Mouse (Mus musculus): Measurements from ENCODE around the gene Dchs1. TPM values are rescaled to one million over a fixed set of nuclear protein-coding genes. Genes with fewer than 3 reads are reported as not detected.

Dchs1 gene
- polyA plus RNA-seq, 1 experiment from 2014 or later: 10.8 TPM

DNA sequence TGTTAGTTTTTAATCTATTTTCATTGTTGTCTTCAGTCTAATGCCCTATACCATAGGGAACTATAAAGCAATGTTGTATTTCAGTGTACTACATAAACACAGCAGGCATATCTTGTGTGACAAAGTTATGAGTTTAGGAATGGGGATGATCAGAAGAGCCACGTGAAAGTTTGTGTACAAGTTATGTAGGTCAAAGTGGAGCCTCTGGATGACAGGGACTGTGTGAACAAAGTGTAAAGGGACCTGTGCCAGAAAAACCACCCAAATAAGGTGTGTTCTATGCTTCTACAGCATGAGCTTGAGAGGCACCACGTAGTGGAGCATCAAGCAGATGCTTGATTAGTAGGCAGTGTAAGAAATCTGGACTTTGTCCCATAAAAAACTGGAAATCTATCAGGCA, 19.3 kb upstream of the Dchs1 start:
- no peak for ATAC-seq (ENCODE audit: low FRiP score)
- Histone ChIP-seq H3K9ac (replicated peaks) (no peak overlapping the region), H3K4me2 (no peak overlapping the region), H3K27ac (replicated peaks) (no peak overlapping the region), H3K9me3 (replicated peaks) (no peaks in the 10 kb centered on the region), H3K4me1 (peaks cover 16% of the 10 kb centered on the region), H3K27me3 (replicated peaks) (no peaks in the 10 kb centered on the region), H3K36me3 (peaks cover 17% of the 10 kb centered on the region), H3K4me3 (replicated peaks) (no peak overlapping the region)
- 60% methylated on average over 2 of the region's 2 CpGs for WGBS

GRCm38 (mm10) chr7:105806125-105806524, 18.7 kb upstream of the Dchs1 start:
- Histone ChIP-seq H3K4me2 (no peak overlapping the region), H3K4me3 (replicated peaks) (no peak overlapping the region), H3K9ac (replicated peaks) (no peak overlapping the region), H3K9me3 (replicated peaks) (no peaks in the 10 kb centered on the region), H3K36me3 (peaks cover 17% of the 10 kb centered on the region), H3K27me3 (replicated peaks) (no peaks in the 10 kb centered on the region), H3K4me1 (peaks cover 16% of the 10 kb centered on the region), H3K27ac (replicated peaks) (no peak overlapping the region)
- no peak for ATAC-seq (ENCODE audit: low FRiP score)
- 76% methylated on average over 5 of the region's 5 CpGs for WGBS

GRCm38 (mm10) chr7:105803428-105803827, 16.0 kb upstream of the Dchs1 start:
- no peak overlapping the region for H3K9ac ChIP-seq (replicated peaks)
- no peak overlapping the region for H3K27ac ChIP-seq (replicated peaks)
- no peak for ATAC-seq (ENCODE audit: low FRiP score)
- no peaks in the 10 kb centered on the region for H3K27me3 ChIP-seq (replicated peaks)
- H3K4me1 ChIP-seq: no peaks in the 10 kb centered on the region
- no peaks in the 10 kb centered on the region for H3K9me3 ChIP-seq (replicated peaks)
- H3K4me3 ChIP-seq (replicated peaks): no peak overlapping the region
- peaks cover 8% of the 10 kb centered on the region for H3K36me3 ChIP-seq
- no peak overlapping the region for H3K4me2 ChIP-seq

DNA sequence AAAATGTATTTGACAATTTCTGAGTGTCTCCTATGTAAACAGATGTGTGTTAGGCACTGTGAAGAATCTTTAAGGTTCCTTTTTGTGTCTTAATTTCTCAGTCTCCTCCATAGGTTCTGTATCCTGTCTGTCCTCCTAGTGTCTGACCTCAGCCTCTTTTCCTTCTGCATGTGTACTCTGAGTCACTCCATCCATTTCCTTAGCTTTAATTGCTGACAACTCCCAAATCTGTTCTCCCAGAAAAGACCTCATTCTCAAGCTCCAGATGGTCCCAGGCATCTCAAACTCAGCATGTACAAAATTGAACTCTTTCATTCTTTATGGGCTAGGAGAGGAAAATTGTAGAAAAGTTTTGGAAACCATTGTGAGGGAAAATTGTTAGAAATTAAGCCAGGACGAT, 15.3 kb upstream of the Dchs1 start:
- Histone ChIP-seq H3K36me3 (0 out of 2 replicates have a peak, but pooled peaks cover 4% of the 10 kb centered on the region), H3K27ac (replicated peaks) (no peak overlapping the region)
- 53% methylated on average over 1 of the region's 1 CpGs for WGBS

GRCm38 (mm10) chr7:105802312-105802711, 14.9 kb upstream of the Dchs1 start:
- Histone ChIP-seq H3K4me1 (no peaks in the 10 kb centered on the region), H3K27me3 (replicated peaks) (no peaks in the 10 kb centered on the region), H3K27ac (replicated peaks) (no peak overlapping the region), H3K4me2 (no peak overlapping the region), H3K9ac (replicated peaks) (no peak overlapping the region), H3K36me3 (0 out of 2 replicates have a peak, but pooled peaks cover 2% of the 10 kb centered on the region), H3K4me3 (replicated peaks) (no peak overlapping the region), H3K9me3 (replicated peaks) (no peaks in the 10 kb centered on the region)
- WGBS: 47% methylated on average over 2 of the region's 2 CpGs
- no peak for ATAC-seq (ENCODE audit: low FRiP score)

More for the DNA sequence above, 15.3 kb upstream of the Dchs1 start:
- no peak overlapping the region for H3K4me3 ChIP-seq (replicated peaks)
- no peak overlapping the region for H3K9ac ChIP-seq (replicated peaks)
- H3K9me3 ChIP-seq (replicated peaks): no peaks in the 10 kb centered on the region
- no peak overlapping the region for H3K4me2 ChIP-seq
- H3K4me1 ChIP-seq: no peaks in the 10 kb centered on the region
- ATAC-seq (ENCODE audit: low FRiP score): no peak
- no peaks in the 10 kb centered on the region for H3K27me3 ChIP-seq (replicated peaks)

GRCm38 (mm10) chr7:105796972-105797371, 9.5 kb upstream of the Dchs1 start:
- no peak overlapping the region for H3K4me2 ChIP-seq
- no peak overlapping the region for H3K27ac ChIP-seq (replicated peaks)
- no peaks in the 10 kb centered on the region for H3K36me3 ChIP-seq
- WGBS: 91% methylated on average over 3 of the region's 3 CpGs
- no peak for ATAC-seq (ENCODE audit: low FRiP score)
- H3K27me3 ChIP-seq (replicated peaks): no peaks in the 10 kb centered on the region
- H3K4me1 ChIP-seq: no peaks in the 10 kb centered on the region
- H3K9ac ChIP-seq (replicated peaks): no peak overlapping the region
- H3K9me3 ChIP-seq (replicated peaks): no peaks in the 10 kb centered on the region
- no peak overlapping the region for H3K4me3 ChIP-seq (replicated peaks)

DNA sequence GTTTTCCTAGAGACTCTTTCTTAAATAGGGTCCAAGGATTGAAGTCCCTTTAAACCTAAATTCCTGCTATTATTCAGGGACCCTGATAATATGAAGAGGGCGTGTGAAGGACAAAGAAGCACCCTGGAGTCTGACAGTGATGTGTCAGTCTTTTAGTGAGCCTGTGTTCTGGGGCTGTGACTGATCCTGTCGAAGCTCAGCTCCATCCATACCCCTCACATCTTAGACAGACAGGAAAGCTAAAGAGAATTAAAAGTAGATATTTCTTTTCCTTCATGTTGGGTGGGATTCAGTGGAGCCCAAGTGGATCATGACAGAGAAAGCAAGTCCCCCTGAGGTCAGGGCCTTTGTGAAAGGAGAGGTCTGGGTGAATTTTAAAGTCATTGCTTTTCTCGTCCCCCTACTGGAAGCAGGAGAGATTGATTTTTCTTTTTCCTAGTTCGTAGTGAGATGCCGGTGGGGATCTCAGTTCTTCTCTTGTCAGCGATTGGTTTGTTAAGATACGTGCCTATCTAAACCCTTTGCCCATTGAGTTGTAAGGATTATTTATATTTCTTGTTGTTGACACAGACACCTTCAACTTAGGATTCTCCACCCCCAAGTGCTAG, 8.4 kb upstream of the Dchs1 start:
- H3K4me3 ChIP-seq (replicated peaks): no peak overlapping the region
- H3K36me3 ChIP-seq: no peaks in the 10 kb centered on the region
- H3K9me3 ChIP-seq (replicated peaks): no peaks in the 10 kb centered on the region
- H3K4me1 ChIP-seq: no peaks in the 10 kb centered on the region
- H3K4me2 ChIP-seq: no peak overlapping the region
- 19% methylated on average over 7 of the region's 7 CpGs for WGBS
- H3K9ac ChIP-seq (replicated peaks): no peak overlapping the region
- no peak overlapping the region for H3K27ac ChIP-seq (replicated peaks)
- no peaks in the 10 kb centered on the region for H3K27me3 ChIP-seq (replicated peaks)
- no peak; the same call in 1 of the 2 replicates for ATAC-seq (ENCODE audit: low FRiP score)

DNA sequence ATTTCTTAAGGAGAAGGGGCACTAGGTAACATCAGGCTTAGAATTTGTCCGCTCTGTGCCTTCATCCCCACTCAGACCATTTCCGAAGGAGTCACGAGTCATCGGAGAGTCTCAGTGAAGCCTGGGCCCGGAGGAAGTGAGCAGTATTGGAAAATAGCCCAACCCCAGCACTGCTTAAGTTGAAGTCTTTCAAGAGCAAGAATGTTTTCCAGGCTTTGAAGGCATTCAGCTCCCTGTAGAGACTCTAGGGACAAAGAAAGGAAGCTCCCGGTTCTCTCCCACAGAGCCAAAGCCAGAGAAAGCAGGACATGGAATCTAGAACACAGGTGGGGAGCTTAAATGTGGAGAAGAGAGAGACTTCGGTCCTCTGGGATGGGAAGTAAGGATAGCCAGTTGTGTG, 6.2 kb upstream of the Dchs1 start:
- Histone ChIP-seq H3K27me3 (replicated peaks) (no peaks in the 10 kb centered on the region), H3K4me3 (replicated peaks) (no peak overlapping the region), H3K4me2 (no peak overlapping the region), H3K4me1 (no peaks in the 10 kb centered on the region; the same call in none of the 2 replicates), H3K9me3 (replicated peaks) (no peaks in the 10 kb centered on the region), H3K36me3 (no peaks in the 10 kb centered on the region), H3K9ac (replicated peaks) (no peak overlapping the region), H3K27ac (replicated peaks) (peak overlapping the region; percentile 48; the same call in 1 of the 2 replicates)
- ATAC-seq (ENCODE audit: low FRiP score): no peak
- WGBS: 77% methylated on average over 7 of the region's 7 CpGs

DNA sequence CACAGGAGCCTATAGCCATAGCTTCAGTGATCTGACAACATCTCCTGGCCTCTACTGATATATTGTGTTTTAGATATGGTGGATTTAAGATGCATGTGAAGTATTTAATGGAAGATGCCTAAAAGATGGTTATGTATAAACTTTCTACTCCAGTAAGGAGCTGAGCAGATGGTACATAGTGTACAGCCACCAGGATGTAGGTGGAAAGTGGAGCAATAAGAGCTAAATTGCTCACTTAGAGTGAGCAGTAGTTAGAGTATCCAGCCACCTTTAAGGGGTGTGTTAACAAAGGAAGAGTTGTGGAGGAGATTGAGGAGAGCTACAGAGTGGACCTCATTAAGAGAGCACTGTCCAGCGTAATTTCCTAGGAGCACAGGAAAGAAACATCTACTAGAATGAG, 3.7 kb upstream of the Dchs1 start:
- Histone ChIP-seq H3K27ac (replicated peaks) (no peak overlapping the region), H3K4me3 (replicated peaks) (no peak overlapping the region), H3K4me1 (peaks cover 11% of the 10 kb centered on the region), H3K9ac (replicated peaks) (no peak overlapping the region), H3K36me3 (no peaks in the 10 kb centered on the region), H3K9me3 (replicated peaks) (no peaks in the 10 kb centered on the region), H3K4me2 (no peak overlapping the region), H3K27me3 (replicated peaks) (no peaks in the 10 kb centered on the region)
- ATAC-seq (ENCODE audit: low FRiP score): no peak
- WGBS: 78% methylated on average over 1 of the region's 1 CpGs

GRCm38 (mm10) chr7:105786506-105787284, 759 bp downstream of the Dchs1 start:
- 3% methylated on average over 20 of the region's 20 CpGs for WGBS
- peak; percentile 81 for ATAC-seq (ENCODE audit: low FRiP score)
- Histone ChIP-seq H3K27me3 (replicated peaks) (no peaks in the 10 kb centered on the region), H3K4me3 (replicated peaks) (peak overlapping the region; percentile 73), H3K27ac (replicated peaks) (peak overlapping the region; percentile 95), H3K4me1 (peaks cover 50% of the 10 kb centered on the region), H3K36me3 (peaks cover 11% of the 10 kb centered on the region), H3K9me3 (replicated peaks) (no peaks in the 10 kb centered on the region), H3K4me2 (peak overlapping the region; percentile 78), H3K9ac (replicated peaks) (peak overlapping the region; percentile 92)

GRCm38 (mm10) chr7:105784556-105784955, 2.9 kb downstream of the Dchs1 start:
- Histone ChIP-seq H3K9me3 (replicated peaks) (no peaks in the 10 kb centered on the region), H3K4me2 (peak overlapping the region; percentile 78), H3K27ac (replicated peaks) (peak overlapping the region; percentile 48; the same call in 1 of the 2 replicates), H3K9ac (replicated peaks) (peak overlapping the region; percentile 17; the same call in 1 of the 2 replicates), H3K4me3 (replicated peaks) (peak overlapping the region; percentile 19), H3K36me3 (peaks cover 32% of the 10 kb centered on the region), H3K27me3 (replicated peaks) (no peaks in the 10 kb centered on the region), H3K4me1 (peaks cover 58% of the 10 kb centered on the region)
- ATAC-seq (ENCODE audit: low FRiP score): no peak
- 6% methylated on average over 4 of the region's 4 CpGs for WGBS

DNA sequence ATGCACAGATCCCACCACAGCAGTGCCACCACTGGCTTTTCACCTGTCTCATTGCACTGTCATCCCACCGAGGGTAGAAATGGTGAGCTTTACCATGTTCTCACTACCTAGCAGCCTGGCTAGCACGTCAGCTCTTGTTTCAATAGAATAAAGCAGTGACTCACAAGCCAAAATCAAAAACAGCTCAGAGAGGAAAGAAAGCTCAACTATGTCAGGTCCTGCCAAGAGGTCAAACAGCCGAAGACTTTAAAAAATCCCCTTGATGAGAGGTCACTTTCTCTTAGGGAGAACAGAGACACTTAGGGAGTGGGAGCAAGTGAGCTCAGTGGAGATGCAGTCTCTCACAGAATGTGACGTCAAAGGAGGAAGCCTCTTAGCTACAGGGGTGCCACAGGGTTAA, 3.6 kb downstream of the Dchs1 start:
- ATAC-seq (ENCODE audit: low FRiP score): no peak
- peaks cover 36% of the 10 kb centered on the region for H3K36me3 ChIP-seq
- no peak overlapping the region for H3K27ac ChIP-seq (replicated peaks)
- H3K4me1 ChIP-seq: peaks cover 65% of the 10 kb centered on the region
- H3K9ac ChIP-seq (replicated peaks): no peak overlapping the region
- H3K4me3 ChIP-seq (replicated peaks): no peak overlapping the region
- WGBS: 53% methylated on average over 4 of the region's 4 CpGs
- no peaks in the 10 kb centered on the region for H3K27me3 ChIP-seq (replicated peaks)
- H3K4me2 ChIP-seq: peak overlapping the region; percentile 78
- H3K9me3 ChIP-seq (replicated peaks): no peaks in the 10 kb centered on the region
